Mouse (Mus musculus) fibroblast of lung, adult 2 months (primary cell): ENCODE measurements around the gene Myh7.
"Not testable (repeated sequence)": the region's sequence is repeated elsewhere in the genome, so short reads cannot be mapped to it uniquely, and the experiment has no call there.

Source experiments
- DNase-seq: peaks from one replicate; pipeline ENCODE4 v3.0.0-alpha.2; 2011; ENCODE audit warnings: low read depth

The Myh7 gene

GRCm38 (mm10) chr14:54994136-54994868 is at the start of gene Myh7:
Myh7 (minus strand) TSS chr14:54994626.
- DNase-seq = no peak

- not testable (repeated sequence) for DNase-seq
These were observed 49.3 kb upstream of the Myh7 start for GRCm38 (mm10) chr14:55043694-55044093.

GRCm38 (mm10) chr14:55032695-55033225 is 38.3 kb upstream of the Myh7 start:
- no peak for DNase-seq

- no peak for DNase-seq
These were observed 34.7 kb upstream of the Myh7 start for GRCm38 (mm10) chr14:55029034-55029698.

- DNase-seq = no peak
These were observed 34.0 kb upstream of the Myh7 start for GRCm38 (mm10) chr14:55028333-55028835.

GRCm38 (mm10) chr14:55027653-55028052 is 33.2 kb upstream of the Myh7 start:
- DNase-seq = no peak

GRCm38 (mm10) chr14:55027251-55027650 is 32.8 kb upstream of the Myh7 start:
- DNase-seq = no peak

- DNase-seq = no peak
These were observed 31.1 kb upstream of the Myh7 start for GRCm38 (mm10) chr14:55025527-55025926.

GRCm38 (mm10) chr14:55024236-55024635 is 29.8 kb upstream of the Myh7 start:
- DNase-seq = peak; percentile 36

- DNase-seq = no peak
These were observed 28.6 kb upstream of the Myh7 start for GRCm38 (mm10) chr14:55023011-55023410.

- no peak for DNase-seq
These were observed 26.0 kb upstream of the Myh7 start for GRCm38 (mm10) chr14:55020394-55020793.

GRCm38 (mm10) chr14:55016876-55017275 is 22.4 kb upstream of the Myh7 start:
- DNase-seq = no peak

GRCm38 (mm10) chr14:55015767-55016111 is 21.3 kb upstream of the Myh7 start:
- no peak for DNase-seq

GRCm38 (mm10) chr14:55014991-55015766 is 20.8 kb upstream of the Myh7 start, which contains the start of gene Ngdn:
Ngdn (plus strand) TSS chr14:55015454.
- DNase-seq = peak; percentile 99

- DNase-seq = no peak
These were observed 20.2 kb upstream of the Myh7 start for GRCm38 (mm10) chr14:55014591-55014990.

- no peak for DNase-seq
These were observed 16.7 kb upstream of the Myh7 start for GRCm38 (mm10) chr14:55011116-55011515.

GRCm38 (mm10) chr14:55008417-55008816 is 14.0 kb upstream of the Myh7 start:
- DNase-seq = no peak

- DNase-seq = no peak
These were observed 12.9 kb upstream of the Myh7 start for GRCm38 (mm10) chr14:55007120-55007908.

GRCm38 (mm10) chr14:55006541-55006940 is 12.1 kb upstream of the Myh7 start:
- no peak for DNase-seq

GRCm38 (mm10) chr14:55005967-55006366 is 11.5 kb upstream of the Myh7 start:
- no peak for DNase-seq

GRCm38 (mm10) chr14:55005506-55005905 is 11.1 kb upstream of the Myh7 start:
- DNase-seq = no peak
